Mouse (Mus musculus) liver, adult 2 months (tissue): ENCODE results near the gene Klhdc9.

ENCODE experiments used
- CTCF ChIP-seq: fragments of 200-500 bp; IDR thresholded peaks from 2 replicates; pipeline ENCODE4 v1.5.1; 2011; ENCODE audit warnings: low read depth, low read length, control low read depth
- POLR2A ChIP-seq: fragments of 200-500 bp; IDR thresholded peaks from 2 replicates; pipeline ENCODE4 v1.6.1; 2011; ENCODE audit warnings: low read length, control low read depth; ENCODE audit not compliant: insufficient read depth; ENCODE audit errors: extremely low read depth

DNA sequence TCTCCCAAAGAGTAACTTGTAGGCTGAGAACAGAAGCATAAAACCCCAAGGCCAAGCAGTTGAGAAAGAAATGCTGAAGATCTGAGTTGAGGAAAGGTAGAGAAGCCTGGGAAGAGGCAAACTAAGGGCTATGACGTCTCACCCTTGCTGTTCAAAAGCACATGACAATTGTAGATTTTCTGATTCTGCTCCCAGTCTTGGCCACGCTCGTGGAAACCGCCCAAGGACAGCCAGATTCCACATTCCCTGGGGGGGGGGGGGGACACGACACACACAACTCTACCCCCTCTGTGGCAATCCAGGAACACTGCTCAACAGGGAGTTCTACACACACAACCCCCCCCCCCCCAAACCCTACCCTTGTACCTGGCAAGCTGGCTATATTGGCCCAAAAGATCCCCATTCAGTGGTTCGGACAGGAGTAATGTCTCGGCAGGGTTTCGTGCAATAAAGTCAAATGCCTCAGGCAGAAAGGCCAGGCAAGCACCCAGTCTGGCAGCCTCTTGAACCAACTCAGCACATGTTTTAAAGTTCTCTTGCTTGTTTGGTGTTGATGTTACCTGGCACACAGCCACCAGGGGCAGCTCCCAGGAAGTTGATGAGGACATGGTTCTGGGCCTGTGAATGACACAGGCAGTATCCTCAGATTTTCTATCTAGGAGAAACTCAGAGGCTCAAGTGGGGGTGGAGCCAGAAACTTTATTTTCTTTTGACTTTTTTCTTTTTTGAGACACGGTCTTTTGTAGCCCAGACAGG, 16.5 kb downstream of the Klhdc9 start:
- TF ChIP-seq CTCF (no peak), POLR2A (no peak)
